Mouse (Mus musculus): ENCODE measurements around the gene Gm136.
A peak's percentile ranks its signal among the peaks of the same experiment; 100 is the strongest.
"Not testable (repeated sequence)": the region's sequence is repeated elsewhere in the genome, so short reads cannot be mapped to it uniquely, and the experiment has no call there.

The Gm136 gene

GRCm38 (mm10) chr4:34756163-34756562 lies at the start of gene Gm136:
TSS of gene Gm136 (minus strand) at chr4:34756263.
- DNase-seq (ENCODE audit: low spot score in 2 of 2) = no peak

- DNase-seq (ENCODE audit: low spot score in 2 of 2) = no peak
Measured at GRCm38 (mm10) chr4:34801166-34802034, 45.3 kb upstream of the Gm136 start.

GRCm38 (mm10) chr4:34798005-34798404 lies 41.9 kb upstream of the Gm136 start:
- no peak for DNase-seq (ENCODE audit: low spot score in 2 of 2)

- no peak for DNase-seq (ENCODE audit: low spot score in 2 of 2)
Measured at GRCm38 (mm10) chr4:34797294-34797983, 41.4 kb upstream of the Gm136 start.

- no peak for DNase-seq (ENCODE audit: low spot score in 2 of 2)
Measured at GRCm38 (mm10) chr4:34796294-34796693, 40.2 kb upstream of the Gm136 start.

- no peak for DNase-seq (ENCODE audit: low spot score in 2 of 2)
Measured at GRCm38 (mm10) chr4:34786476-34786875, 30.4 kb upstream of the Gm136 start.

GRCm38 (mm10) chr4:34785646-34786045 lies 29.6 kb upstream of the Gm136 start:
- DNase-seq (ENCODE audit: low spot score in 2 of 2) = no peak

GRCm38 (mm10) chr4:34784865-34785264 lies 28.8 kb upstream of the Gm136 start:
- no peak for DNase-seq (ENCODE audit: low spot score in 2 of 2)

GRCm38 (mm10) chr4:34782730-34783129 lies 26.7 kb upstream of the Gm136 start:
- no peak for DNase-seq (ENCODE audit: low spot score in 2 of 2)

- peak; percentile 77 to 85 for DNase-seq (ENCODE audit: low spot score in 2 of 2)
Measured at GRCm38 (mm10) chr4:34777677-34778527, 21.8 kb upstream of the Gm136 start, which contains the start of gene Smim8. TSS of gene Smim8 (minus strand) at chr4:34778423.

- DNase-seq (ENCODE audit: low spot score in 2 of 2) = no peak
Measured at GRCm38 (mm10) chr4:34771652-34772371, 15.7 kb upstream of the Gm136 start.

- no peak for DNase-seq (ENCODE audit: low spot score in 2 of 2)
Measured at GRCm38 (mm10) chr4:34749236-34749635, 6.8 kb downstream of the Gm136 start.

GRCm38 (mm10) chr4:34734461-34734860 lies 21.6 kb downstream of the Gm136 start:
- no peak for DNase-seq (ENCODE audit: low spot score in 2 of 2)

- not testable (repeated sequence) for DNase-seq (ENCODE audit: low spot score in 2 of 2)
Measured at GRCm38 (mm10) chr4:34733415-34733814, 22.6 kb downstream of the Gm136 start.

GRCm38 (mm10) chr4:34729851-34730341 lies 26.2 kb downstream of the Gm136 start, which contains the start of gene Cfap206:
TSS of gene Cfap206 (minus strand) at chr4:34730206.
- peak; percentile 39 to 57 for DNase-seq (ENCODE audit: low spot score in 2 of 2)

GRCm38 (mm10) chr4:34725710-34726109 lies 30.4 kb downstream of the Gm136 start:
- DNase-seq (ENCODE audit: low spot score in 2 of 2) = not testable (repeated sequence)

GRCm38 (mm10) chr4:34724306-34724705 lies 31.8 kb downstream of the Gm136 start:
- DNase-seq (ENCODE audit: low spot score in 2 of 2) = no peak

GRCm38 (mm10) chr4:34723186-34723585 lies 32.9 kb downstream of the Gm136 start:
- DNase-seq (ENCODE audit: low spot score in 2 of 2) = no peak

- no peak for DNase-seq (ENCODE audit: low spot score in 2 of 2)
Measured at GRCm38 (mm10) chr4:34720127-34720895, 35.8 kb downstream of the Gm136 start.

GRCm38 (mm10) chr4:34719421-34719820 lies 36.6 kb downstream of the Gm136 start:
- DNase-seq (ENCODE audit: low spot score in 2 of 2) = no peak
